Mouse (Mus musculus) neural tube, embryonic 15.5 days (tissue): ENCODE data around the gene Vmn1r135. TPM values are rescaled to one million over a fixed set of nuclear protein-coding genes. Genes with fewer than 3 reads are reported as not detected.
"Not testable (repeated sequence)": the region's sequence is repeated elsewhere in the genome, so short reads cannot be mapped to it uniquely, and the experiment has no call there.

ENCODE experiments used
- ATAC-seq: fragments of 200-750 bp; cut with Nextera tagmentation; 2 replicates; pipeline ENCODE4 v1.8.0; 2017; ENCODE audit warnings: mild to moderate bottlenecking, moderate TSS enrichment, moderate library complexity; ENCODE audit not compliant: low FRiP score
- H3K27ac ChIP-seq: fragments of 300-500 bp; sonication (generic); replicated peaks from 2 replicates; pipeline ENCODE4 v1.5.1; 2015; ENCODE audit warnings: mild to moderate bottlenecking, inconsistent platforms
- H3K27me3 ChIP-seq: fragments of 300-500 bp; sonication (generic); replicated peaks from 2 replicates; pipeline ENCODE4 v1.6.1; 2015; ENCODE audit warnings: inconsistent platforms
- H3K36me3 ChIP-seq: fragments of 300-500 bp; sonication (generic); 2 replicates; pipeline ENCODE4 v1.6.1; 2015; ENCODE audit warnings: inconsistent platforms
- H3K4me1 ChIP-seq: fragments of 300-500 bp; sonication (generic); 2 replicates; pipeline ENCODE4 v1.6.1; 2015; ENCODE audit warnings: inconsistent platforms
- H3K4me2 ChIP-seq: fragments of 300-500 bp; sonication (generic); 2 replicates; pipeline ENCODE4 v1.6.1; 2015; ENCODE audit warnings: inconsistent platforms, mild to moderate bottlenecking, moderate library complexity
- H3K4me3 ChIP-seq: fragments of 300-500 bp; sonication (generic); replicated peaks from 2 replicates; pipeline ENCODE4 v1.5.1; 2015; ENCODE audit warnings: mild to moderate bottlenecking, inconsistent platforms
- H3K9ac ChIP-seq: fragments of 300-500 bp; sonication (generic); replicated peaks from 2 replicates; pipeline ENCODE4 v1.6.1; 2015; ENCODE audit warnings: mild to moderate bottlenecking, inconsistent platforms
- H3K9me3 ChIP-seq: fragments of 300-500 bp; sonication (generic); replicated peaks from 2 replicates; pipeline ENCODE4 v1.6.1; 2016; ENCODE audit warnings: inconsistent platforms
- WGBS: fragments of 180-500 bp; shearing (Covaris S2); methylation state at CpG from one replicate; pipeline ENCODE4 v1.1.7; 2015; ENCODE audit warnings: mixed read lengths; 5-methylcytosine and 5-hydroxymethylcytosine counted together
- polyA plus RNA-seq: library from polyadenylated mRNA; unstranded; fragments of >200 nt; fragmentation: Nextera tagmentation; extraction: Ambion mirVana; gene quantifications from 2 replicates; pipeline ENCODE4 v1.2.1, GENCODE M21; 2015

Vmn1r135 gene
- not detected in 2 replicates for polyA plus RNA-seq

DNA sequence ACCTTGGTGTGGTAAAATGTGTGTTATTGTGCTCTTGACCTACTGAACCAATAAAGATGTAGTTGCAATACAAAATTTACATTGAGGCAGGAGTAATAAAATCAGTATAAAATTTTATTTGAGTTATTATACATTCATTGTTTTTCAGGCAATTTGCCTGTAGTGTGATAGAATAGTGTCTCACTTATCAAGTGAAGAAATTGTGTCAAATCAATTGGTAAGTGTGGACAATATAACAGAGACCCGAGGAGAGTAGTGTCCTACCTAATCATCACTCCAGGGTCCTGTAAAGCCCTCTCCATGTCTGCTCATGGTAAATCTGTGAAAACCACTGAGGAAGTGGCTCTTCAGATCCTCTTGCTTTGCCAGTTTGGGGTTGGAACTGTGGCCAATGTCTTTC is at the start of gene Vmn1r135:
TSS of gene Vmn1r135 (plus strand) at position 301 of the 400 bp plus-strand sequence.
- not testable (repeated sequence) for H3K4me1 ChIP-seq, H3K9me3 ChIP-seq, ATAC-seq, H3K27me3 ChIP-seq, H3K36me3 ChIP-seq, H3K4me3 ChIP-seq, H3K27ac ChIP-seq, H3K9ac ChIP-seq, H3K4me2 ChIP-seq
- no CpG with 5 or more reads among the region's 1 CpGs for WGBS

DNA sequence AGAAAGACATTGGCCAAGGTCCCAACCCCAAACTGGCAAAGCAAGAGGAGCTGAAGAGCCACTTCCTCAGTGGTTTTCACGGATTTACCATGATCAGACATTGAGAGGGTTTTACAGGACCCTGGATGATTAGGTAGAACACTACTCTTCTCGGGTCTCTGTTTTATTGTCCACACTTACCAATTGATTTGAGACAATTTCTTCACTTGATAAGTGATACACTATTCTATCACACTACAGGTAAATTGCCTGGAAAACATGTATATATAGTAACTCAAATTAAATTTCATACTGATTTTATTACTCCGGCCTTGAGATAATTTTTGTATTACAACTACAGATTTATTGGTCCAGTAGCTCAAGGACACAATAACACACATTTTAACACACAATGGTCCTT is 35.5 kb upstream of the Vmn1r135 start, which contains the start of gene Gm4177:
TSS of gene Gm4177 (minus strand) at position 101 of the 400 bp plus-strand sequence.
- not testable (repeated sequence) for H3K27ac ChIP-seq, ATAC-seq, H3K27me3 ChIP-seq, H3K36me3 ChIP-seq, H3K9me3 ChIP-seq, H3K9ac ChIP-seq, H3K4me2 ChIP-seq, H3K4me1 ChIP-seq, H3K4me3 ChIP-seq
- no CpG with 5 or more reads among the region's 3 CpGs for WGBS

DNA sequence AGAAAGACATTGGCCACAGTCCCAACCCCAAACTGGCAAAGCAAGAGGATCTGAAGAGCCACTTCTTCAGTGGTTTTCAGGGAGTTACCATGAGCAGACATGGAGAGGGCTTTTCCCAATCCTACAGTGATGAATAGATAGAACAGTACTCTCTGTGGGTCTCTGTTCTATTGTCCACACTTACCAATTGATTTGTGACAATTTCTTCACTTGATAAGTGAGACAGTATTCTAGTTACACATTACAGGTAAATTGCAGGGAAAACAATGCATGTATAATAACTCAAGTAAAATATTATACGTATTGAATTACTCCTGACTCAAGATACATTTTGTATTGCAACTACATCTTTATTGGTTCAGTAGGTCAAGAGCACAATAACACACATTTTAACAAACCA is 12.0 kb downstream of the Vmn1r135 start, which contains the start of gene Gm5725:
TSS of gene Gm5725 (minus strand) at position 101 of the 400 bp plus-strand sequence.
- not testable (repeated sequence) for H3K4me2 ChIP-seq, H3K9ac ChIP-seq, H3K4me1 ChIP-seq, H3K4me3 ChIP-seq, H3K27ac ChIP-seq, H3K9me3 ChIP-seq, H3K27me3 ChIP-seq, H3K36me3 ChIP-seq, ATAC-seq
- WGBS = no CpG with 5 or more reads among the region's 1 CpGs

Other genes with a start within 250 kb of the Vmn1r135 start
- gene Vmn1r132, start 218.3 kb upstream of the Vmn1r135 start, polyA plus RNA-seq = not detected in 2 replicates
- not detected in 2 replicates for gene Gm4175, start 70.9 kb upstream of the Vmn1r135 start, polyA plus RNA-seq
- not detected in 2 replicates for gene Gm4177, start 35.6 kb upstream of the Vmn1r135 start, polyA plus RNA-seq
- not detected in 2 replicates for gene Gm5725, start 11.9 kb downstream of the Vmn1r135 start, polyA plus RNA-seq
- not detected in 2 replicates for gene Gm5891, start 88.9 kb downstream of the Vmn1r135 start, polyA plus RNA-seq
- gene Vmn1r137, start 162.2 kb downstream of the Vmn1r135 start, polyA plus RNA-seq = not detected in 2 replicates
- not detected in 2 replicates for gene Vmn1r138, start 196.5 kb downstream of the Vmn1r135 start, polyA plus RNA-seq
- not detected in 2 replicates for gene Gm6176, start 224.0 kb downstream of the Vmn1r135 start, polyA plus RNA-seq
- not detected in 2 replicates for gene Vmn1r139, start 236.7 kb downstream of the Vmn1r135 start, polyA plus RNA-seq